Mouse (Mus musculus) cerebellum, adult 18-20 months (tissue): ENCODE data around the gene Dbp.

Source experiments
- DNase-seq, 2 experiments: peaks; one replicate each; pipeline ENCODE4 v3.0.0; 2021

Gene Dbp

GRCm38 (mm10) chr7:45726419-45726818 lies 21.5 kb downstream of the Dbp start:
- no peak for DNase-seq

GRCm38 (mm10) chr7:45727625-45728024 lies 22.7 kb downstream of the Dbp start:
- no peak for DNase-seq

DNA sequence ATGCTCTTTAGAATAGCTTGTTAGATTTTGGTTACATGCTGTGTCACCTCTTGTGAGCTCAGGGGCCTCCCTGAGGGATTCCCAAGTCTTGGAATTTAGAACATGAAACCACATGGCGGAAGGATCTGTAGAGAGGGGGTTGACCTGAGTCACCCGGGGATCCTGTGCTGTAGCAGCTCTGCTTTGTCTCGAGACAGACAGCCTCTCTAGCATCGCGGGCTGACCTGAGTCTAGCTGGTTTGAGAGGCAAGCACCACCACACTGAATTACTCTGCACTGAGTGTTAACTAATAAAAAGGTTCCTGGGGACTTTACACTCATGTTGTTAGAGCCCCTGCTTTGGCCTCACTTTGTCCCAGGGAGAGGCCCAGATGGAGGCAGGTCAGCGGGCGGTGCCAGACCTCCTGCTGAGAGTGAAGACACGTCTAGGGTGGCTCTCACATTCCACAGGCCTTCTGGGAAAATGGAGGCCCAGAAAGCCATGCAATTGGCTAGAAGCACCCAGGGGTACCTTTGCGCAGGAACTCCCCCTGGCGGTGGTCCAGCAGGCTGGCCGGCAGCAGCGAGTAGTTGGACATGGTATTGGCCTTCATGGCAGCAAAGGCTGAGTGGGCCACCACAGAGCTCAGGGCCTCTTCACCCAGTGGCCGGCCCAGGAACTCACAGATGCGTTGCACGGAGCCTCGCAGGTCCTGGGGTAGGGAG lies 26.0 kb downstream of the Dbp start:
- no peak for DNase-seq

DNA sequence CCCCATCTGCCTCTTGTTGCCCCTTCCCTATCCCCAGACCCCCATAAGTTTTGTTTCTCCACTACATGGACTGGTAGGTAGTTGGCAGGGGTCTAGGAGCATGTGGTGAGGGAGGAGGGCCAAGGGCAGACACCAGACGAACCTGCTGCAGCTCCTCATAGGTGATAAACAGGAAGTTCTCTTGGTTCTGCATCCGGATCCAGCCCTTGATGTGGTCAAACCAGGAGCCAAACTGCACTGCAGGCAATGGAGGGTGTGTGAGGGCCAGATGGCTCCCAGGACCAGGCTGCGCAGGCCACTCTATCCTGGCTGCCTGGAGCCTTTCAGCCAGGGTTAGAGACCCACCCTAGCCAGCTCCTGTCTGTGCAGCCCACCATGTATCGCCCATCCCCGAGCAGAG lies 28.6 kb downstream of the Dbp start:
- no peak for DNase-seq

- DNase-seq = peak; percentile 85 to 92
Observed at GRCm38 (mm10) chr7:45739162-45739763, 34.4 kb downstream of the Dbp start.

DNA sequence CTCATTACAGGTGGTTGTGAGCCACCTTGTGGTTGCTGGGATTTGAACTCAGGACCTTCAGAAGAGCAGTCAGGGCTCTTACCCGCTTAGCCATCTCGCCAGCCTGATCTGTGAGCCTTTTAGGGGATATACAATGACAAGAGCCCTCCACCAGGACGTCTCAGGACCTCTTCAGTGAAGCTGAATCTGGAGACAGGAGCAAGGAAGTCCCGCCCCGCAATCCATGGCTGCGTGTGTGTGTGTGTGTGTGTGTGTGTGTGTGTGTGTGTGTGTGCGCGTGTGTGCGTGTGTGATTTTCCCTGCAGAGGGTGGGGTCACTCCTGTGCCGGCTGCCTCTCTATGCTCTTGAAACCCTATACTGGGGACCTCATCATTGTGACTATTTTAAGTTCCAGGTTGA lies 34.9 kb downstream of the Dbp start:
- DNase-seq = no peak

- DNase-seq = no peak
Observed at GRCm38 (mm10) chr7:45741308-45741707, 36.4 kb downstream of the Dbp start.

GRCm38 (mm10) chr7:45741777-45742176 lies 36.9 kb downstream of the Dbp start:
- peak in 1 of 2 experiments; percentile 40 for DNase-seq

DNA sequence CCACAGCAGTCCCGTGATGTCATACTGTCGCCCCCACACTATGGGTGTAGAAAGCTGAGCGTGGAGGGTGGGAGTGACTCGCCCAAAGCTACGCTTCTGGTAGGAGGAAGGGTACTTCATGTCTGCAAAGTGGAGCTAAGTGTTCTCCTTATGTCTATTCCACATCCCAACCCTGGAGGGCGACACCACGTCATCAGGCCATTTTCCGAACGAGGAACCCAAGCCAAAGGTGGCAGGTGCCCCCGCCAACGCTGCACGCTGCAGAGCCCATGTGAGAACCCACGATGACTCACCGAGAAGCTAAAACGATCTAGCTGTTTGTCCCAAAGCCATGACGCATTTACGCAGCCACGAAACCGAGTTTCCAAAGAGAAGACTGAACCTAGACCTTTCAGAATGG lies 37.5 kb downstream of the Dbp start:
- DNase-seq = peak; percentile 40 to 43

DNA sequence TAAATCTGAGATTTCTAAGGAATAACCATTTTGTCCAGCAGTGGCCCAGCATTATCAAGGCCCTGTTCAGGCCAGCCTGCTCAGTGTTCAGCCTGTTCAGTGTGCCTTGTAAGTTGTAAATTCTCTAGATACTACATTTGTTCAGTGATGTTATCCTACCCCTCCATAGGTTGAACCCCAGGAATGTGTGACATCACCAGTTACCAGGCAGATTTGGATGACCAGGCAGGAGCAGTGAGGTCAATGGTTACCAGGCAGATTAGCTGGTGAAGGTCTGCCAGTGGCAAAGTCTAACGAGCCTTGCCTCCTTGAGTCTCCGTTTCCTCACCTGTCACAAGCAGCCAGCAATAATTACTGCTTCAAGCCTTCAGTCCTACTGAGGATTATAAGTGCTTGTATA lies 39.5 kb downstream of the Dbp start:
- DNase-seq = peak; percentile 71 to 83

DNA sequence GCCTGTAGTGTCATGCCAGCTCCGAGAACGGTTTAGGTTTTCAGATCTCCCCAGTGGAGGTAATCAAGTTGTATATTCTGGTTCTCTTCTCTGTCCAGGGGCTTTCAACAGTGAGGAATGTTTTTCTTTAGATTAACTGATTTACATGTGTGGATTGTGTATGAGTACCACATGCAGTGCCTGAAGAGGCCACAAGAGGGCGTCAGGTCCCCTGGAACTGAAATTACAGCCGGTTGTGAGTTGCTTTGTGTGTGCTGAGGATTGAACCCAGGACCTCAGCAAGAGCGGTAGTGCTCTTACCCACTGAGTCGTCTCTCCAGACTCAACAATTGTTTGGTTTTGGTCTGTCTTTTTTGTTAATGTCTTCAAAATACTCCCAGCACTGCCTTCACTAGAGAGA lies 41.6 kb downstream of the Dbp start:
- DNase-seq = no peak

- DNase-seq = no peak
Observed at GRCm38 (mm10) chr7:45747450-45747849, 42.6 kb downstream of the Dbp start.

GRCm38 (mm10) chr7:45748110-45748509 lies 43.2 kb downstream of the Dbp start:
- DNase-seq = no peak

- no peak for DNase-seq
Observed at GRCm38 (mm10) chr7:45749401-45749800, 44.5 kb downstream of the Dbp start.

GRCm38 (mm10) chr7:45750162-45750561 lies 45.3 kb downstream of the Dbp start:
- no peak for DNase-seq

DNA sequence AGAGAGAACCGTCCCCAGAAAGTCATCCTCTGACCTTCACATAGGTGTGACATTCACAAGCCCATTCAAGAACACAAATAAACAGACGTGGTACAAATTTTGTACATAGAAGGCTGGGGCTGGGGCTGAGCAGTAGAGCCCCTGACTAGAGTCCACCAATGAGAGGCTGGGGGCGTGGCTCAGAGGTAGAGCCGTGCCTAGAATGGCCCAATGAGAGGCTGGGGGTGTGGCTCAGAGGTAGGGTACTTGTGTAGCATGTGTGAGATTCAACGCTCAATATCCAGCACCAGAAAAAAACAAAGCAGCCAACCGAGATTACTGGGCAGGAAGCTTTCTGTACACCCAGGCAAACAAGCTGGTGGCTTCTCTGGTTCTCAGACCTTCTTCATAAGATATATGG lies 50.8 kb downstream of the Dbp start:
- no peak for DNase-seq

- peak in 1 of 2 experiments; percentile 8 for DNase-seq
Observed at GRCm38 (mm10) chr7:45759400-45759799, 54.5 kb downstream of the Dbp start.
